11 mouse cellular contexts compared by ENCODE assay signal in genomic region chr7:65213216-65213925, GRCm38 (mm10). TPM values are rescaled to one million over a fixed set of nuclear protein-coding genes. Genes with fewer than 3 reads are reported as not detected.
DNase-seq lines count a peak whose midpoint lies in the region; ATAC-seq and TF ChIP-seq lines count a peak whose summit lies in the region.
"Had no signal": no experiment of that assay in that cellular context is flagged by ENCODE, and none has a peak within 500 bp of the region (broad histone marks: within the 10 kb centered on the region; RNA-seq: fewer than 3 reads in every experiment).

No protein-coding gene starts in this region.

- H3K4me1 ChIP-seq in liver, postnatal 0 days (ENCODE audit: insufficient read depth) = no peaks in the 10 kb centered on the region
- 0 out of 2 replicates have a peak, but pooled peaks cover 4% of the 10 kb centered on the region for H3K4me1 ChIP-seq in heart, embryonic 10.5 days
- H3K4me1 ChIP-seq in stomach, embryonic 16.5 days (ENCODE audit: control insufficient read depth, insufficient read depth, low read length) = no peaks in the 10 kb centered on the region
- no peaks in the 10 kb centered on the region for H3K4me1 ChIP-seq in forebrain, embryonic 15.5 days
- H3K4me1 ChIP-seq: heart, embryonic 15.5 days; liver, embryonic 15.5 days had no signal

- H3K27me3 ChIP-seq in liver, postnatal 0 days (ENCODE audit: insufficient read depth, low read length) = no peaks in the 10 kb centered on the region
- no peaks in the 10 kb centered on the region for H3K27me3 ChIP-seq in heart, embryonic 10.5 days (ENCODE audit: insufficient read depth, poor library complexity, severe bottlenecking)
- H3K27me3 ChIP-seq in stomach, embryonic 16.5 days (ENCODE audit: control insufficient read depth, insufficient read depth, low read length) = no peaks in the 10 kb centered on the region
- H3K27me3 ChIP-seq in forebrain, embryonic 15.5 days = no peaks in the 10 kb centered on the region
- H3K27me3 ChIP-seq: heart, embryonic 15.5 days; liver, embryonic 15.5 days had no signal

- 67% methylated on average over 14 of the region's 14 CpGs for WGBS in liver, postnatal 0 days (ENCODE audit: insufficient replicate concordance)
- 63% methylated on average over 14 of the region's 14 CpGs for WGBS in heart, embryonic 10.5 days
- WGBS in stomach, embryonic 16.5 days = 64% methylated on average over 14 of the region's 14 CpGs
- WGBS in forebrain, embryonic 15.5 days = 89% methylated on average over 14 of the region's 14 CpGs

- TF ChIP-seq CTCF in liver, postnatal 0 days (IDR thresholded peaks at IDR 0.05; ENCODE audit: low read depth) = peak; percentile 6; the same call in 1 of the 2 replicates

- no peak for DNase-seq in liver, postnatal 0 days
- DNase-seq in liver = no peak
- peak; percentile 69 for DNase-seq in heart, embryonic 10.5 days (ENCODE audit: low spot score)
- DNase-seq in kidney, postnatal 10 days = peak; percentile 48
- no peak for DNase-seq in adrenal gland, adult 18-20 months (ENCODE audit: low spot score in 2 of 2)
- no peak for DNase-seq in thymus, postnatal 25 days
- DNase-seq: cerebellum, adult 18-20 months had no signal

- no peaks in the 10 kb centered on the region for H3K9me3 ChIP-seq in liver, postnatal 0 days (ENCODE audit: low read length)
- no peaks in the 10 kb centered on the region for H3K9me3 ChIP-seq in heart, embryonic 10.5 days
- no peaks in the 10 kb centered on the region for H3K9me3 ChIP-seq in stomach, embryonic 16.5 days (replicated peaks; ENCODE audit: control insufficient read depth, low read length)
- H3K9me3 ChIP-seq in forebrain, embryonic 15.5 days = no peaks in the 10 kb centered on the region
- H3K9me3 ChIP-seq: heart, embryonic 15.5 days; liver, embryonic 15.5 days had no signal

- no peak overlapping the region for H3K4me2 ChIP-seq in liver, postnatal 0 days (ENCODE audit: low read depth, low read length)
- no peak overlapping the region for H3K4me2 ChIP-seq in stomach, embryonic 16.5 days (ENCODE audit: low read depth, low read length)
- no peak overlapping the region for H3K4me2 ChIP-seq in forebrain, embryonic 15.5 days (replicated peaks)
- H3K4me2 ChIP-seq: heart, embryonic 15.5 days; liver, embryonic 15.5 days had no signal

- no peak overlapping the region for H3K4me3 ChIP-seq in liver, postnatal 0 days (ENCODE audit: low read depth, low read length)
- no peak overlapping the region for H3K4me3 ChIP-seq in heart, embryonic 10.5 days
- H3K4me3 ChIP-seq in stomach, embryonic 16.5 days (replicated peaks; ENCODE audit: low read length) = no peak overlapping the region
- H3K4me3 ChIP-seq in forebrain, embryonic 15.5 days = no peak overlapping the region
- H3K4me3 ChIP-seq: heart, embryonic 15.5 days; liver, embryonic 15.5 days had no signal

- H3K9ac ChIP-seq in liver, postnatal 0 days (replicated peaks) = no peak overlapping the region
- H3K9ac ChIP-seq in stomach, embryonic 16.5 days (ENCODE audit: low read length) = no peak overlapping the region
- no peak overlapping the region for H3K9ac ChIP-seq in forebrain, embryonic 15.5 days (replicated peaks)
- H3K9ac ChIP-seq: heart, embryonic 15.5 days; liver, embryonic 15.5 days had no signal

- ATAC-seq in liver, postnatal 0 days = no peak
- peak; percentile 91 for ATAC-seq in stomach, embryonic 16.5 days (ENCODE audit: insufficient read depth, low FRiP score)
- ATAC-seq in forebrain, embryonic 15.5 days (replicated peaks) = no peak

- H3K27ac ChIP-seq in liver, postnatal 0 days (ENCODE audit: low read depth) = no peak overlapping the region
- H3K27ac ChIP-seq in heart, embryonic 10.5 days = no peak overlapping the region
- no peak overlapping the region for H3K27ac ChIP-seq in stomach, embryonic 16.5 days (ENCODE audit: low read length)
- no peak overlapping the region for H3K27ac ChIP-seq in forebrain, embryonic 15.5 days (replicated peaks)
- H3K27ac ChIP-seq: heart, embryonic 15.5 days; liver, embryonic 15.5 days had no signal

- H3K36me3 ChIP-seq in liver, postnatal 0 days (replicated peaks; ENCODE audit: insufficient read depth, low read length) = no peaks in the 10 kb centered on the region
- no peaks in the 10 kb centered on the region for H3K36me3 ChIP-seq in heart, embryonic 10.5 days
- no peaks in the 10 kb centered on the region for H3K36me3 ChIP-seq in stomach, embryonic 16.5 days (ENCODE audit: control insufficient read depth, insufficient read depth, low read length)
- no peaks in the 10 kb centered on the region for H3K36me3 ChIP-seq in forebrain, embryonic 15.5 days
- H3K36me3 ChIP-seq: heart, embryonic 15.5 days; liver, embryonic 15.5 days had no signal

- TF ChIP-seq EP300 in liver, postnatal 0 days (IDR thresholded peaks at IDR 0.05; ENCODE audit: low read depth) = no peak

RNA-seq across cellular contexts. Expression of gene Fam189a1, which starts 57.0 kb away (rescaled TPM):
- 0.08 and 0.36 TPM in 2 replicates for polyA plus RNA-seq in liver, postnatal 0 days (2015; fragmentation: Nextera tagmentation; extraction: Ambion mirVana)
- polyA plus RNA-seq in heart, embryonic 10.5 days (2016; fragmentation: Nextera tagmentation; extraction: Ambion mirVana) = 0.45 and 0.52 TPM in 2 replicates
- 0.37 and 1.8 TPM in 2 replicates for polyA plus RNA-seq in stomach, embryonic 16.5 days (2015; fragmentation: Nextera tagmentation; extraction: Ambion mirVana)
- total RNA-seq in adrenal gland, adult 18-20 months (2021) = under 1 TPM; 0.50 to 0.80 TPM
- 5.0 and 6.4 TPM in 2 replicates for polyA plus RNA-seq in forebrain, embryonic 15.5 days (2015; fragmentation: Nextera tagmentation; extraction: Ambion mirVana)
- polyA plus RNA-seq: liver, embryonic 15.5 days had no signal

Comparison
In these comparisons a context has a peak if more than half of its experiments do, and no peak if none do; other contexts are left out.
1. DNase-seq: peak in heart, embryonic 10.5 days (single experiment) and kidney, postnatal 10 days (single experiment); none in liver, postnatal 0 days (single experiment), liver (single experiment), adrenal gland, adult 18-20 months (0 of 2) and thymus, postnatal 25 days (single experiment).